Mouse (Mus musculus): ENCODE measurements around the gene Fam57a. TPM values are rescaled to one million over a fixed set of nuclear protein-coding genes. Genes with fewer than 3 reads are reported as not detected.
A peak's percentile ranks its signal among the peaks of the same experiment; 100 is the strongest.

Gene Fam57a
- polyA plus RNA-seq, 1 experiment, result 3.5 TPM

DNA sequence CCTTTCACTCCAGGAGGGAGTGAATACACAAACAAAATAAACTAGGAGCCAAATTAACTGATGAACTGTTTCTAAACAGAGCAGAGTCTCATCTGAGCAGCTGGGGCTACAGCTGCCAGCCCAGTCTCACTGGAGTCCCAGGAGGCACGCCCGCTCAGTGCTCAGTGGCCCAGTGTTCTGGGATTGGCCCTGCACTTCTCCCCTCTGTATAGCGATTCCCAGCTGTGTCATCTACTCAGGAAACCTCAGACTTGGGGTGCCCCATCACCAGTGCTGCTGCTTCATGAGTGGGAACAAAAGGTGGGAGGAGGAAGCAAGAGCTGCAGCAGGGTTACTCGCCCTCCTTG, 74.4 kb downstream of the Fam57a start:
- H3K4me3 ChIP-seq (ENCODE audit: extremely low read depth, insufficient read depth, insufficient read length), result no peak overlapping the region
- H3K4me1 ChIP-seq (ENCODE audit: control insufficient read depth, insufficient read depth, insufficient read length), result no peaks in the 10 kb centered on the region
- no peaks in the 10 kb centered on the region for H3K27me3 ChIP-seq (ENCODE audit: control insufficient read depth, insufficient read depth, low read length)
- peaks cover 1% of the 10 kb centered on the region; the same call in 1 of the 2 replicates for H3K36me3 ChIP-seq (ENCODE audit: control insufficient read depth, insufficient read depth, low read length)
- WGBS, result 95% methylated on average over 4 of the region's 4 CpGs
- TF ChIP-seq POLR2A (IDR thresholded peaks at IDR 0.05; ENCODE audit: low read depth, low read length) (no peak), CTCF (IDR thresholded peaks at IDR 0.05; ENCODE audit: extremely low read depth, insufficient read depth, insufficient read length, insufficient replicate concordance) (no peak)
- H3K27ac ChIP-seq (ENCODE audit: insufficient read depth, low read length), result no peak overlapping the region
- no peak for DNase-seq (ENCODE audit: low read depth in 1 of 2, low spot score in 2 of 2)

DNA sequence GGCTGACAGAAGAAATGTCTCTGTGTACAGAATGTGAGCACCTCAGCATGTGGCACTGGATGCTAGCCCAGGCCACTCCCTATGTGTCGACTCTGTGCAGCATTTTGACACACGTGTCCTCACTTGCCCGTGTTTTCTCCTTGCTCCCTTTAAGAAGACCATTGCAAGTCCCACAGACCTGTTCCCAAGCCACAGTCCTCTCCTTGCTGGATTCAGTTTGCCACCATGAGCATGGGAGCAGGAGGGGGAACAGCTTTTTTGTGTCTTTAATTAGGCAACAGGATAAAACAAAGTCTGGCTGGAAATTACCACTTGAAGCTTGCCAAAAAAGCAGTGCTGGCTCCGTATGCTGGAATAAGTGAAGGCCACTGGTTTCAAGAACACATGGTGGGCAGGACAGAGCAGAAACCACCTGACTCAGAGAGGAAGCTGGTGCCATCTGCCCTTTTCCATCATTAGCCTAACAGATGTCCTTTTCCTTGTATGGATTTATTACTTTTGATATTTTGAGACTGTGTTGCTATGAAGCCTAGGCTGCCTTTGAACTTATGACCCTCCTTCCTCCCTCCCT, 76.0 kb downstream of the Fam57a start:
- no peak overlapping the region for H3K4me3 ChIP-seq (ENCODE audit: extremely low read depth, insufficient read depth, insufficient read length)
- H3K27ac ChIP-seq (ENCODE audit: insufficient read depth, low read length), result peak overlapping the region; percentile 30; the same call in 1 of the 2 replicates
- 84% methylated on average over 4 of the region's 4 CpGs for WGBS
- H3K27me3 ChIP-seq (ENCODE audit: control insufficient read depth, insufficient read depth, low read length), result no peaks in the 10 kb centered on the region
- TF ChIP-seq CTCF (IDR thresholded peaks at IDR 0.05; ENCODE audit: extremely low read depth, insufficient read depth, insufficient read length, insufficient replicate concordance) (no peak), POLR2A (IDR thresholded peaks at IDR 0.05; ENCODE audit: low read depth, low read length) (no peak)
- DNase-seq (ENCODE audit: low read depth in 1 of 2, low spot score in 2 of 2), result no peak
- no peaks in the 10 kb centered on the region for H3K4me1 ChIP-seq (ENCODE audit: control insufficient read depth, insufficient read depth, insufficient read length)
- H3K36me3 ChIP-seq (ENCODE audit: control insufficient read depth, insufficient read depth, low read length), result peaks cover 1% of the 10 kb centered on the region; the same call in 1 of the 2 replicates

DNA sequence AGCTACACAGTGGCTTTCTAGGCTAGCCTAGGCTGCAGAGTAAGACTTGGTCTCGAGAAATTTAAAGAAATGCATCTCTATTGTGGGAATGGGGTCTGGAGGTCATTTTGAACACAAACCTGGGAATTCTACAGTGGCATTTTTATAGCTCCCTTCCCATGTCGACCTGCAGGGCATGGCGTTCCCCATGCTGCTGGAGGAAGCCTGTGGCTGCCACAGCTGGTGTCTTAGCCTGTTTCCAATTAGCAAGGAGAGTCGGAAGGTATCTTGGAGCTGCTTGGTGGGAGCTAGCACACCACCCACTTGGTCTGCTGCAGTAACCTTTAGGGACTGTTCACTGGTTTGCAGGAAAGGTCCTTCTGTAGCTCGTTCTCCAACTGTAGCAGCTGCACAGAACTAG, 76.7 kb downstream of the Fam57a start:
- Histone ChIP-seq H3K4me3 (ENCODE audit: extremely low read depth, insufficient read depth, insufficient read length) (no peak overlapping the region), H3K4me1 (ENCODE audit: control insufficient read depth, insufficient read depth, insufficient read length) (no peaks in the 10 kb centered on the region; the same call in 1 of the 2 replicates), H3K27me3 (ENCODE audit: control insufficient read depth, insufficient read depth, low read length) (no peaks in the 10 kb centered on the region), H3K27ac (ENCODE audit: insufficient read depth, low read length) (no peak overlapping the region), H3K36me3 (ENCODE audit: control insufficient read depth, insufficient read depth, low read length) (no peaks in the 10 kb centered on the region; the same call in 1 of the 2 replicates)
- no peak for TF ChIP-seq POLR2A (IDR thresholded peaks at IDR 0.05; ENCODE audit: low read depth, low read length)
- DNase-seq (ENCODE audit: low read depth in 1 of 2, low spot score in 2 of 2), result no peak
- 69% methylated on average over 5 of the region's 5 CpGs for WGBS

DNA sequence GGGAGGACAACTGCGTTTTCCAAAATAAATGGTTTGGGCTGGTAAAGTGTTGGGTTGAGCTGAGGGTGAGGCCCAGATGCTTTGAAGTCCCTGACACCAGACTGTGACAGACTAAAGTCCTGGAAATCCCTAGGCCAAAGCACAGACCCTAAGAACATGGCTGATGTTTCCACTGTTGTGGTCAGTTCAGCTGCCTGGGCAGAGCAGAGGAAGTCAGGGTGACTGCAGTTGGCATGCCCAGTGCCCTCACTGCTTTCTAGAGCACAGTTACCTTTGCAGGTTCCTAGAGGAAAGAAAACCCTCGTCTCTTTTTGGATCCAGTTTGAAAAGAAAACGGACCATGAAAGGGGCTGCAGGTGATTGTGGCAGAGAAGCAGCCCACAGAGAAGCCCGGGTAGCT, 77.9 kb downstream of the Fam57a start:
- H3K27ac ChIP-seq (ENCODE audit: insufficient read depth, low read length), result no peak overlapping the region
- no peaks in the 10 kb centered on the region for H3K27me3 ChIP-seq (ENCODE audit: control insufficient read depth, insufficient read depth, low read length)
- TF ChIP-seq CTCF (IDR thresholded peaks at IDR 0.05; ENCODE audit: extremely low read depth, insufficient read depth, insufficient read length, insufficient replicate concordance), result no peak
- TF ChIP-seq POLR2A (IDR thresholded peaks at IDR 0.05; ENCODE audit: low read depth, low read length), result no peak
- no peaks in the 10 kb centered on the region for H3K36me3 ChIP-seq (ENCODE audit: control insufficient read depth, insufficient read depth, low read length)
- peaks cover 4% of the 10 kb centered on the region; the same call in 1 of the 2 replicates for H3K4me1 ChIP-seq (ENCODE audit: control insufficient read depth, insufficient read depth, insufficient read length)
- DNase-seq (ENCODE audit: low read depth in 1 of 2, low spot score in 2 of 2), result no peak
- WGBS, result 85% methylated on average over 4 of the region's 4 CpGs
- H3K4me3 ChIP-seq (ENCODE audit: extremely low read depth, insufficient read depth, insufficient read length), result no peak overlapping the region

DNA sequence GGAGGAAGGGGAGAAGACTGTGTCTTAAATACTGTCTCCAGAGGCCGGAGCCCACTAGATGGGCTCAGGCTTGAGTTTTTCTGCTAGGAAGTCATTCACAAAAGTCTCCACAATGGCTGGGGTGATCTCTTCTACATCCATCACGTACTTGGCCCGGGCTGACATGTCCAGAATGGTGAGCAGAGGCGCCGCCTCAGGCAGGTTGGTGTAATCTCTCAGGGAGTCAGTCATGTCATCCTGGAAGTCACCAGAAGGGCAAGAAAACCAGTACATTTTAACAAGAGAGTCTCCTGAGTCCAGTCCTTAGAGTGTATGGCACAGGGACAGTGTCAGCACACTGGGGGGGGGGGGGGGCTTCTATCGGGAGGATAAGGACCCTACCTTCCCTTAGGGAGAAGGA, 79.0 kb downstream of the Fam57a start:
- WGBS, result 90% methylated on average over 6 of the region's 6 CpGs
- no peak overlapping the region for H3K27ac ChIP-seq (ENCODE audit: insufficient read depth, low read length)
- H3K4me3 ChIP-seq (ENCODE audit: extremely low read depth, insufficient read depth, insufficient read length), result no peak overlapping the region
- H3K4me1 ChIP-seq (ENCODE audit: control insufficient read depth, insufficient read depth, insufficient read length), result peaks cover 4% of the 10 kb centered on the region; the same call in 1 of the 2 replicates
- no peaks in the 10 kb centered on the region for H3K27me3 ChIP-seq (ENCODE audit: control insufficient read depth, insufficient read depth, low read length)
- H3K36me3 ChIP-seq (ENCODE audit: control insufficient read depth, insufficient read depth, low read length), result no peaks in the 10 kb centered on the region
- TF ChIP-seq POLR2A (IDR thresholded peaks at IDR 0.05; ENCODE audit: low read depth, low read length), result no peak
- TF ChIP-seq CTCF (IDR thresholded peaks at IDR 0.05; ENCODE audit: extremely low read depth, insufficient read depth, insufficient read length, insufficient replicate concordance), result no peak
- DNase-seq (ENCODE audit: low read depth in 1 of 2, low spot score in 2 of 2), result no peak

DNA sequence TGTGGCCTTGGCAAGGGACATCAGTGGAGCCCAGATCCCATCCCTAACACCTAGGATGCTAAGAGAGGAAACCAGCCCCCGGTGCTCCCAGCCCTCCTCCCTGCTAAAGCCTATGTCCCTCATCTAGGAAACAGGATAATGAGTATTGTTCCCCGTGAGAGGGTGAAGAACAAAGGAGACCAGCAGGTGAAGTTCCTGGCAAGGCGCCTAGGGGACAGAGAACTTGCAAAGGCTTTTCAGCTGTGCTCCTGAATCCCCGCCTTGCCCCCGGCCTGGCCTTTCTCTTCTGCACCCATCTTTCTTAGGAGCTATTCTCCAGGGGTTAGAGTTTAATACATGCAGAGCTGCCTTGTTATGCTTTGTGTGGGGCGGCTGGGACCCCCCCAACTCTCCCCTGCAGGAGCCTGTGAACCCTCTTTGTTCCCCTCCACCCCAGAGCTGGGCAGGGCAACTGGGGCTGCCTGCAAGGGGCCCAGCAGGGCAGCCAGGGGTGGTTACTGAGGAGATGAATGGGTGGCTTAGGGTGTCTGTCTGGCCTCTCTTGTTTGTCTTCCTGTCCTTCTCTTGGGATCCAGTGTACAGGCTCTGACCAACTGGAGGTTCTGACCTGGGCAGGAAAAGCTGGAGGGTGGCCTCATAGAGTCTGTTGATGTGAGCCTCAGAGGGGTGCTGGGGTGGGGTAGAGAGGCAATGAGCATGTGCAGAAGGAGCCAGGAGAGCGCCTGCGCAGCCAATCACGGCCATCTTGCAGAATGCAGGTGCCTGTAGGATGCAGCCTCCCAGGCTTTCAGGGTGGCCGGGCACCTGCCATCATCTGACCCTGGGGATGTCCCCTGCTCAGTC, 81.0 kb downstream of the Fam57a start:
- Histone ChIP-seq H3K4me3 (ENCODE audit: extremely low read depth, insufficient read depth, insufficient read length) (no peak overlapping the region), H3K4me1 (ENCODE audit: control insufficient read depth, insufficient read depth, insufficient read length) (peaks cover 4% of the 10 kb centered on the region; the same call in 1 of the 2 replicates), H3K27me3 (ENCODE audit: control insufficient read depth, insufficient read depth, low read length) (no peaks in the 10 kb centered on the region), H3K27ac (ENCODE audit: insufficient read depth, low read length) (no peak overlapping the region), H3K36me3 (ENCODE audit: control insufficient read depth, insufficient read depth, low read length) (no peaks in the 10 kb centered on the region)
- DNase-seq (ENCODE audit: low read depth in 1 of 2, low spot score in 2 of 2), result no peak
- no peak for TF ChIP-seq POLR2A (IDR thresholded peaks at IDR 0.05; ENCODE audit: low read depth, low read length)
- no peak for TF ChIP-seq CTCF (IDR thresholded peaks at IDR 0.05; ENCODE audit: extremely low read depth, insufficient read depth, insufficient read length, insufficient replicate concordance)
- 88% methylated on average over 10 of the region's 10 CpGs for WGBS

DNA sequence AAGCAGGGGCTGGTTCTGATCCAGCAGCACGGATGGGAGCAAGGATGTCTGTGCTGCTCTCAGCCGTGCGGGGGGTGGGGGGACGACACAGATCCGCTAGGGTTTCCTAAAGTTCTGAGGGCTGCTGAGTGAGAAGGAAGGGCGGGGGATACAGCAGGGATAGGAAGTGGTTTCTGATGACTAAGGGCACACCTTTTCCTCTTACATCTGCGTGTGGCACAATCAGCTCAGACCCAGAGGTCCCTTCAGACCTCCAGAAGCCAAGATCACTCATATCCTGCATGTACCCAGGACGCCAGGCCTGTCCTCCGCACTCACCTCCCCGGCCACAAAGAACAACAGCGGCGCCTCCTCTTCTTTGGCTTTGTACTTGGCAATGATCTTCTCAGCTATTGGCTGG, 81.8 kb downstream of the Fam57a start:
- no peak overlapping the region for H3K27ac ChIP-seq (ENCODE audit: insufficient read depth, low read length)
- peaks cover 4% of the 10 kb centered on the region; the same call in 1 of the 2 replicates for H3K4me1 ChIP-seq (ENCODE audit: control insufficient read depth, insufficient read depth, insufficient read length)
- no peak for TF ChIP-seq POLR2A (IDR thresholded peaks at IDR 0.05; ENCODE audit: low read depth, low read length)
- no peak for TF ChIP-seq CTCF (IDR thresholded peaks at IDR 0.05; ENCODE audit: extremely low read depth, insufficient read depth, insufficient read length, insufficient replicate concordance)
- DNase-seq (ENCODE audit: low read depth in 1 of 2, low spot score in 2 of 2), result no peak
- no peaks in the 10 kb centered on the region for H3K36me3 ChIP-seq (ENCODE audit: control insufficient read depth, insufficient read depth, low read length)
- no peaks in the 10 kb centered on the region for H3K27me3 ChIP-seq (ENCODE audit: control insufficient read depth, insufficient read depth, low read length)
- WGBS, result 16% methylated on average over 12 of the region's 12 CpGs
- H3K4me3 ChIP-seq (ENCODE audit: extremely low read depth, insufficient read depth, insufficient read length), result no peak overlapping the region
